Mouse (Mus musculus): ENCODE data around the gene Pex11g.

GRCm38 (mm10) chr8:3496428-3496748 lies 28.9 kb upstream of the Pex11g start:
- TF ChIP-seq GATA1 (IDR thresholded peaks at IDR 0.05; ENCODE audit: borderline replicate concordance, low read length) (no peak), FLI1 (IDR thresholded peaks at IDR 0.05; ENCODE audit: low read length) (no peak)

Measured in megakaryocyte, embryonic 14.5 days (primary cell).